Mouse (Mus musculus): Measurements from ENCODE around the gene Atp6v1g3.

Gene Atp6v1g3

DNA sequence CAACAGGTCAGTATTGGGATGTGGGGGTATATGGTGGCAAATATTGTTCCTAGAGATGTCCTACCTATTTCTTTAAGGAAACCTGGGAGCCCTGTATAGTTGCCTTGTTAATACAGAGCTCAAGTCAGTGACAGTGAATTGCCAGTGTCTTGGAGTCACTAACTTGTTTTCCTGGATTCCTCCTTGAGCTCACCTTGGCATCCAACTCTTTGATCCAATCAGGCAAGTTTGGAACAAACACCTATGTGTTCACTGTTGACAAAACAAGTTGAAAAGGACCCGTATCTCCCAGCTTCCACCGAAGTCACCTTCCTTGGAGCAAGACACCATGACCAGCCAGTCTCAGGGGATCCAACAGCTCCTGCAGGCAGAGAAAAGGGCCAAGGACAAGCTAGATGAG lies at the start of gene Atp6v1g3:
Atp6v1g3 (plus strand) TSS at position 301 of the 400 bp plus-strand sequence.
- DNase-seq (ENCODE audit: low spot score) = no peak

DNA sequence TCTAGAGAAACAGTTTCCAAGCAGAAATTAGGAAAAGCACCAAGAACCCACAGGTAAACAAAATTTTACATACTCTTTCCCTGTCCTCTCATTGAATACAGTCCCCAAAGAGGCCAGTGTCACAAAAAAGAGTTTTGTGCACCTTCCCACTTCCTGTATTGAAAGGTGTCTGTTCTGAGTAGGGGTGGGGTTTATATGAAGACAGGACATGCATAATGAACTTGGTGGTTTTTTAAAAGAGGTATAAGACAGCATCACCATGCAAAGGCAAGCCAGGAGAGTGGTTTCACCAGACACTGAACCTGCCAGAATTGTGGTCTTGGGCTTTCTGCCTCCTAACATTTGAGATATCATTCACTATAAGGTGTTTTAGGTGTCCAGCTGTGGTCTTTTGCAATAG lies 40.5 kb upstream of the Atp6v1g3 start:
- DNase-seq (ENCODE audit: low spot score) = no peak

DNA sequence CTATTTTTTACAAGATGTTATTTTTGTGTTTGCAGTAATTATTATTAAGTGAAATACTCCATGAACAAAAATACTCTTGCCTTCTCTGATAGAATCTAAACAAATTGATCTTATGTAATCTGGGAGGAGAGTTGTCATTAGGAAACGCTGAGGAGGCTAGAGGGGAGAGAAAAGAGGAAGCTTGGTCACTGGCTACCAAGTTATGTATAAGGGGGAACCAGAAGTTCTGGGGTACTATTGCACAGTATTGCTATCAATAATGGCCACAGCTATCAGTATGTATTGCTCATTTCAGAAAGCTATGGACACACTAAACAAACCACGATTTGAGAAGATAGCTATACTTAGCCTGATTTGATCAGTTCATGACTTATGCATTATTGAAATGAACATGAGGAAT lies 36.3 kb upstream of the Atp6v1g3 start:
- no peak for DNase-seq (ENCODE audit: low spot score)

DNA sequence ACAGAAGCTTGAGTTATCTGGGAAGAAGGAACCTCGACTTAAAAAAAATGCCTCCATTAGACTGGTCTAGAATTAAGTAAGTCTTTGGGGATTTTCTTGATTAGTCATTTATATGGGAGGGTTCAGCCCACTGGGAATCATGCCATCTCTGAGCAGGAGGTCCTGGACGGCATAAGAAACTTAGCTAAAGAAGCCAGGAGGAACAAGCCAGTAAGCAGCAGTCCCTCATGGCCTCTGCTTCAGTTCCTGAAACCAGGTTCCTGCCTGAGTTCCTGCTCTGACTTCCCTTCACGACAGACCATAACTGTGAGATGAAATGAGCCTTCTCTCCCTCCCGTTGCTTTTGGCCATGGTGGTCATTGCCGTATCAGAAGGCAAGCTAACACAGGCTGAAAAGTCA lies 29.6 kb upstream of the Atp6v1g3 start:
- DNase-seq (ENCODE audit: low spot score) = no peak

DNA sequence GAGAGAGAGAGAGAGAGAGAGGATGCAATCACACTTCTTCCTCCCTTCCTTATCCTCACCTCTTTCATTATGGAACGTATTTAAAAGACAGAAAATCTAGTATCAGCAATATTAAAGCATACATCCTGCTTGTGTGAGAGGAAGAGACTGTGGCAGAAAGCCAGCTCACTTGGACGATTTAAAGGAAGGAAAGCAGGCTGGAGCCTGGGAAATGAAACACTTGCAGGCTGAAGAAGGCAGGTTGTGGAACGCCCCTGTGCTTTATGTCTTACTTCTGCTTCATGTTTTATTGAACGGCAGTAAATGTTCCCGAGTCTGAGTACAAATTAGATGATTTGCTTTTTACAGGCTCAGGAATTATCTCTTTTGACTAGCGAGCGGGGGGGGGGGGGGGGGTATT lies 29.1 kb upstream of the Atp6v1g3 start:
- no peak for DNase-seq (ENCODE audit: low spot score)

DNA sequence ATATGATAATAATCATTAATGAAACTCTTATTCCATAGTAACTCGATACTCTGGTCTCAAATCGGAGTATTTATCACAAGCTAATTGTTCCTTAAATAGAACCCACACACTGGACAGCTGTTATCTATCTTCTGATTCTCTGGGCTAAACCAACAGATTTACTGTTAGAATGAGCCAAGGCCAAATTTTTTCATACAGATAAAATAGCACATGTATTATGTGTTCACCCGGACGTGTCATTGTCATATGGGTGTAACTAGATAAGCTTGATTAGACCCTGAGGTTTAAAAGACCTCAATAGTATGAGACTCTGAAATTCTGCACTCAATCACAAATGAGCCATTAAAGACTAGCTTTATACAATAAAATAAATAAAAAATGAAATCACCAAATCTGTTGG lies 28.4 kb upstream of the Atp6v1g3 start:
- DNase-seq (ENCODE audit: low spot score) = no peak

DNA sequence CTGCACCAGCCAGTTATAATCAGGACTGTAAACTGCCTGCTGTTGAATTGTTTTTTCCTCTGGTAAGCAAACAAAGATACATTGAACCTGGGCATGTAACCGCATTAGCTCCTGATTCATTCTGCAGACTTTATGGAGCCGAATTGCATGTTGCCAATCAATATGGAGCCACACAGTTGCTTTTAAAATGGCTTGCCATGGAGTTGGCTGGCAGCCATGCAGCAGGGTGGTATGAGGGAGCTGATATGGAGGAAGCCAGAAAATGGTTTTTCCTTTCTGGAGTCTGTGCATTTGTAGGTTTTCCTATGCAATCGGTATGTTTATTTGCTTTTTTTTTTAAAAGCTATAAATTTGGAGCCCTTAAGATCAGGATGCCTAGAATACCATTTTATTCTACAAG lies 28.0 kb upstream of the Atp6v1g3 start:
- DNase-seq (ENCODE audit: low spot score) = no peak

DNA sequence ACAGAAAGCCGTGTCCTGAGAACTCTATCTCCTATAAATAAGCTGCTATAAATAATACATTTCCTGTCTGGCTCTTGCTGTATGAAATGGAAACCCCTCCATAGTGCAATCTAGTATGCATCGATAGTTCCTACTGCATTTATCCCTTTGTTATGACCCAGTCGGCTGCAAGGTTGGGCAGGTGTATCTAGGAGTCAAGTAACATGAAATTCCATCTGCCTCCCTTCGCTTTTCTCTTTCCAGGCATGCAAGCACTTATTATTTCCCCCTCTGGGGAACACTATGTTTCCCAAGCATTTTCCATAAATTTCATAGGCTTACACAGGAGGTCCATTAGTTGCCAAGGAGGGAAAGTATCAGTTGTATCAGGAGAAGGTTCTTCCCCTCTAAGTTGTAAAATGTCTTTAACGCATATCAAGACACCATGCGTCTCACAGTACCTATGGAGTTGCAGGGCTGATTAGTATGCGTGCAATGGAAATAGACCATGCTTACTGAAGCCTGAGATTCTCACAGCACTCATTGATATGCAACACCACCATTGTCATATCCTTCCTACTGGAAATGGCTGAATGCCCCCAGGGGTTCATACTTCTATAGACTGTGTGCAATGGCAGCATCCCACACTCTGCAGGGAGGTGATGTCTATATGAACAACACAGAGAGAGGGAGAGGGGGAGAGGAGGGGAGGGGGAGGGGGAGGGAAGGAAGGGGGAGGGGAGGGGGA lies 26.9 kb upstream of the Atp6v1g3 start:
- no peak for DNase-seq (ENCODE audit: low spot score)

DNA sequence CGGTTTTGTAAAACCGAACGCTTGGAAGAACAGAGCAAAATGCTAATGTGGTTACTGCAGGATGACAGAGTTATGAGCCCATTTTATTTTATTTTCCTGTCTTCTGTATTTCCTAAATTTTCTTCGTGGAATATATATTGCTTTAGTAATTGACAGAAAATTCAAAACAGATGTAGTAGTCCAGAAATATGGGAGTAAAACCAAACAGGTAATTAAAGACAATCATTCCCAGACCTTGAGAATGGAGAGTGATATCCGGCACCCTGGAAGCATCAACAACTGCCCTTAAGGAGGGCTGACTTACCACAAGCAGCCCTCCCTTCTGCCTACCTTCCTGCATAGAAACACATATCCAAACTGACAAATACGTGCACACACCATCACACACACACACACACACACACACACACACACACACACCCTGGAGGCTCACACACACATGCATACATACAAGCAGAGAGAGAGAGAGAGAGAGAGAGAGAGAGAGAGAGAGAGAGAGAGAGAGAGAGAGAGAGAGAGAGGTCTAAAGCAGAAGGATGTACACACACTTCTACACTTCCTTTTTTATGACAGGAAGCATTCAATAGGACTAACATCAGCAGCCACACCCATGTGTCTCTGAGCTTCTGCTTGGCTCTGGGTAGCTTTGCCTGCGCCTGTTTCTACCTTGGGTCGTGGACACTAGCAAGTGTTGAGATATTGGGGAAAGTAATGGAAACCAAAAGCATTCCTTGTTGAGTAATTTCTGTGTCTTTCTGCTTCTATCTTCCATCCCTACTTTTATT lies 25.6 kb upstream of the Atp6v1g3 start:
- DNase-seq (ENCODE audit: low spot score) = no peak

DNA sequence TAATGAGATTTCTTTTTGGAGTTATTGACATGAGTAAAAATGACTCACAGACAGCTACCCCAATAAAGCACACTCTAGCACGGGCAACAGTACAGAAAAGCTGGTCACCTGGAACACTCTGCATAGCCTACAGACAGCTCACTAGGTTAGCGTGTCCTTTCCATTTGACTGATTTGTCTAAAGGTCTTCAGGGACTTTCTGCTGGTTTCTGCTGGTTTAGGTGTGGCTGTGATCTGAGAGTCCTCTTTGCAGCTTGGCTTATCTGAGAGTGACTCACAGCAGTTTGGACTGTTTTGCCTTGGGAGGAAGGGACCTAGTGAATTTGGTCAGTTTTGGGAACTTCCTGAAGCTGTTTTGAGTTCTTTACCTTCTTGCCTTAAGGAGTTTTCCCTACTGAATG lies 24.8 kb upstream of the Atp6v1g3 start:
- DNase-seq (ENCODE audit: low spot score) = no peak

DNA sequence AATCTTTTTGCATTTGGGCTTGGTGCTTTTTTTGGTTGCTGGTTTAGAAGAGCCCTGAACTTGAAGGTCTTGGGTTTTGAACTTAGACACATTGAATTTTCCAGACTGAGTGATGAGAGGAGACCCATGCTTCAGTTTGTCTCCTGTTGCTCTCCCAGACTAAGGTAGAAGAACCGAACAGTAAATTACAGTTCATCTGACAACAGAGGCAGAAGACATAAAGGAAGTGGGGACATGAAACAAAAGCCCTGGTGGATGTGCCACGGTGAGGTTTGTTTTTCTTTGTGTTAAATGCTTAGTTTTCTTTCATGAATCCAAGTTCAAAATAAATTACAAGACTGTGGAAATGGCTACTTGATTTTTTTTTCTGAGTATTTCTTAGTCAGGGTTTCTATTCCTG lies 22.6 kb upstream of the Atp6v1g3 start:
- no peak for DNase-seq (ENCODE audit: low spot score)

DNA sequence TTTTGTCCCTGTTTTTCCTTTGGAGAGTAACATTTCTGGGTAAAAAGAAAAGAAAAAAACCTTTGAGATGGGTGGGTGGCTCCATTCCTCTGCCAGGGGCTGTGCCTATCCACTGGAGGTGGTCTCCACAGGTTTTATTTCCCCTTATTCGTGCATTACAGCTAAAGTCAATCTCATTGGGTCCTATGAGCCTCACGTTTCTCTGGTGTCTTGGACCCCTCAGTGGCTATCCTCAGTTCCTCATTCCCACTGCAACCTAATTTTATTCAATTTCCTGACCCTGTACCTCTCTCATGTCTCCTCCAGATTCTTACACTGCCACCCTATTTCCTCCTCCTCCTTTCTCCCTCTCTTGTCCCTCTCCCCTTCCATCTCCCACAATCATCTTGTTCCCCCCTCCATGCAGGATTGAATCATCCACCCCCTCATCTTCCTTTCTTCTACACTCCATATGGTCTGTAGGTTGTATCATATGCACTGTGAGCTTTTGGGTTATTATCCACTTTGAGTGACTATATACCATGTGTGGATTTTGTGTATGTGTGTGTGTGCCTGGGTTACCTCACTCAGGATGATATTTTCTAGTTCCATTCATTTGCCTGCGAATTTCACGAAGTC lies 17.3 kb upstream of the Atp6v1g3 start:
- no peak for DNase-seq (ENCODE audit: low spot score)

DNA sequence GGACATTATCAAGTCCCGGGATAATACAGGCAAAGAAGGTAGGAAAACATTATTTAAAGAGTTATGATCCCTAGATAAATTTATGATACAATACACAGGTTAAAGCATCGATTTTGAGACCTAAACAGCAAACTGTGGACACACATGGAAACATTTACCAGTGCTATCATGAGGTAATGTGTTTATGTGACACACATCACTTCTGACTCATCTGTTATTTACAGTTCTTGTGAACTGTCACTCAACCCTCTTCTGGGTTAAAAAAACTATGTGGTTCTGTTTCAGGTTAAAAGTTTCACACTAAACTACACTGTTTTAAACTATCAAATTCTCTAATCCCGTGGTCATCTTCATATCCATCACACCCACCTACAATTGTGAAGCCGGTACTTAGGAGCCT lies 14.8 kb upstream of the Atp6v1g3 start:
- DNase-seq (ENCODE audit: low spot score) = no peak

DNA sequence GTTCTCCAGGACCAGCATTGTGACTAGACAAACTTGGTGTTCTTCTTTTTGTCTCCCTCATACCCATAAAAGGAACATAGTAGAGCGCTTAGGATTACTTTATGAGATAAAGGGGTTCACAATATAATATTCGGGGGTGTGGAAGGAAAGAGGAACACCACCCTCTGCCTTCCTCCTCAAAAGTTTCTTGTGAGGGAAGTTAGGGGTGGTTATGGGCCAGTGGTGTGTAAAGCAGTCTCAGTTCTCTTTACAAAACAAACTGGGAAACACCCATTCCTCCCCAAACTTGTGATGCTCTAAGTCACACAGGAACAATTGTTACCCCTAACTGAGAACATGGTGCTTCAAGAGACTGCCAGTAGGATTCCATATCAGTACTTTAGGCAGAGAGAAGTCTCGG lies 12.0 kb upstream of the Atp6v1g3 start:
- DNase-seq (ENCODE audit: low spot score) = no peak

DNA sequence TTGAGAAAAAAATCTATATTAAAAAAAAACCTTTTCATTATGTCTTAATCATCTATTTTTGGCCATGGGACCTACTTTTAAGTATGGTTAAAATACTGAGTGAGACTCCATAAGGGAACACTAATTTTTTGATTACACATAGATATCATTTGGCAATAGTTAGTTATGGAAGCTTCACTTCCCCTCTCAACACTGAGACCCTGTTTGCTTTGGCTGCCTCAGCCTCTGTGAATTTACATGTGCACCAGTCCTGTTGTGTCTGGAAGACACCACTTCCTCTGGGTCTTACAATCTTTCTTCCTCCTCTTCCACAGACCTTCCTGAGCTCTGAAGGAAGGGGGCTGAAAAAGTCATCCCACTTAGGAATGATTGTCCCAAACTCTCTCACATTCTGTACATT lies 11.1 kb upstream of the Atp6v1g3 start:
- no peak for DNase-seq (ENCODE audit: low spot score)

DNA sequence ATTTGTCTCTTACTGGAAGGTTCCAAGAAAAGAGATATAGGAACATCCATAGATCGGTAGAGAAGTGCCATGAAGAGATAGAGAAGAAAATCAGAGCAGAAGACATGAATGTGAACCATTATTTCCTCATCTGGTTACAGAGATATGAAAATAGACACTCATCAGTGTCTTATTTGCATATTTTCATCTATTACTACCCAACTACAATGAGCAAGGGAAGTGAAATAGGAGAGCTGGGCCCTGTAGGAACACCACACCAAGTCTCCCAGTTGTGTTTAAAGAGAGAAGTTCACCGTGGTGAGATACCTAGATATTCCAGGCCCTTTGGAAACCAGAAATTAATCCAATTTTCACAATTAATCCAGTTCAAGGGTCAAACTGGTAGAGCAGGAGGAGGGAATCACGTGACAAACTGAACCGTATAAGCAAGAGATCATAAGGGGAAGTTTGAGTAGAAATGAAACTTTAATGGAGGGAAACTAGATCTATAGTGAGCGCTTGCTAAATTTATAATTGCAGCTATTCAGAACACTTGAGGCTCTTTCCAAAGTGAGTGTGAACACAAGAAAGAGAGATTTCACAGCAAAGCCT lies 6.0 kb upstream of the Atp6v1g3 start:
- no peak for DNase-seq (ENCODE audit: low spot score)

DNA sequence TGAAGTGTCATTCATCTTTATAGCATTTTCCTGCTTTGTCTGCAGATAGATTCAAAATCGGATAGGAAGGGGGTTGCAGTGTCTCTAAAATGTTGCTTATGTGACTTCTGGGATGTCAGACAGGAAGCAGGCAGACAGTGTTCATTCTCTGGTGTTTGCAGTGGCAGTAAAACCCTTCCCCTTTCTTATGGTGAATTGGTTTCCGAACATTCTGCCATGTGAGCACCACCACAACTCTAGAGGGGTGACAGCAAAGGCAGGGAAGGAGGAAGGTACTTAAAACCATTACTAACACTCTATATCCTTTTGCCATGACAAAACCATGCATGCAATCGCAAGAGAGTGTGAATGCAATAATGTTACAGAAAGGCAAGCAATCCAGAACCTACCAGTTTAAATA lies 1.4 kb downstream of the Atp6v1g3 start:
- DNase-seq (ENCODE audit: low spot score) = no peak

DNA sequence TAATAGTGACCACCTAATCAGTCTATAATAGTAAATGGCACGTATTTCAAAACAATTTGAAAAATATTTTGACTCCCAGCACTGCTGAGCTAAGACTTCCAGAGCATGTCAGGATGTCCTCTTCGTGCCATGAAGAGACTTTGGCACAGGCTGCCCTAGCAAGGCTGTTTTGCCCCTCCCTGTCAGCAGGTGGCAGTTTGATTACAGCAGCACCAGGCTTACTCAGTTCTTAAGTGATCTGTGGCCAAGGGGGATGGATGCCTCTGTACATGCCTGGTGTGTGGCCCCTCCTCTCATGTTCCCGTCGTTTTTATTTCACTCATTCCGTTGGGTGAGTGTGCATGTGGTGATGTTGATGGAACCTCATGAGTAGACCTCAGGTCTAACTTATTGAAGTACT lies 2.3 kb downstream of the Atp6v1g3 start:
- DNase-seq (ENCODE audit: low spot score) = no peak

DNA sequence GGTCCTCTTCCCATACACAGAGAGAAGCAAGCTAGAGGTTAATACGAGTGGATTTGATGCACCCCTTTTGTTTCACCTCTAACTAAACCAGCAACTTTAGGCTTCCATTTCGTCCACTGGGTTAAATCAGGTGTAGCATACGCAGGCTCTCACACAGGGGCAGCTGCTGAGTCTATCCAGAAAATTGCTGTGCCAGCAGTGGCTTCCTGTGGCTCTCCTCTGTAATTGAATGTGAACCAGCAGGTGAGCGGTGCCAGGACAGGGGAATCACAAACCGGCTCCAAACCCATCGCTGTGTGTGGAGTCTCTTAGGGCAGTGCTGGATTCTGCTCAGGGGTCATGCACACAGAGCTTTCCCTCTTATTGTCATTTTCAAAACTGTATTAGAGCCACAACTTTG lies 7.6 kb downstream of the Atp6v1g3 start:
- DNase-seq (ENCODE audit: low spot score) = no peak

DNA sequence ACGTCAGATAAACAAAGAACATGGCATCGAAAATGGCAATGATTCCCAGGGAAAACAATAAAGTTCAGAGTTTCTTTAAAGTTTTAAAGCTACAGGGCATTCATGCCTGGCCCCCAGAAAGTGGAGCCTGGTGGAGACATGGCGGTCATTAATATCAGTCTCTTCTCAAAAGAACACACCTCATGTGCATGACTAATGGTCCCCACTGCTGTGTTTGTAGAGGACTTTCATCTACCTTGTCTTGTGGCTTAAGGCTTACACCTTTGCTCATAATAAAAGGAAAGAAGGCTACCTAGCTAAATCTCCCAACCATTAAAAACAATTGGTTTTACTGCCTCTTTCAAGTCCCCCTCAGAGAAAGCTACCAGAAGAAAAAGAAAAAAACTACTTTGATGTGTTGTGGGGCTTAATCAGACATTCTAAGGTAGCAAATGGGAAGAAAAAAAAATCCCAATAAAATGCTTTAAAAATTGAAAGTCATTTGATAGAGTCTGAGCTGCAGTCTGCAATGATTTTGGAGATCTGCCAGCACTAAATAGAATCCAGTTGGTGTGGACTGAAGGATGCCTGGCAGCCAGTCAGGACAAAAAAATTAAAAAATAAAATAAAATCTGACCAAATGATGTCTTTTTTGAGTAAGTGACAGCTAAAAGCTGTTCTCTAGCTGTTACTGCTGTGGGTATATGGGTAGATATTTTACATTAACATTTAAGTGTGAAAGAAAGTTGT lies 9.0 kb downstream of the Atp6v1g3 start:
- no peak for DNase-seq (ENCODE audit: low spot score)

DNA sequence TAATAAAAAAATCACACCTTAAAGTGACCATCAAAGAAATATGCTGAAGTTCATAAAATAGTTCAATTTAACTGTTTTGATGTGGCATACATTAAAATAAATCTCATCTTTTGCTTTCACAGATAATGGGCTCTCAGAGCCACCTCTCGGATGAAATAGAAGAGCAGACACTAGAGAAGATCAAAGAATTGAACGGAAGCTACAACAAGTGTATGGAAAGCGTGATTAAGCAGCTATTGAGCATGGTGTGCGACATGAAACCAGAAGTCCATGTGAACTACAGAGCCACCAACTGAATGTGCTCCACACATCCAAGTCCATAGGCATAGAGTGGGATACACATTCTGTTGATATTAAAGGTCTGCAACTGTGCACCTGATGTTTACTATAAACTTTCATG lies 14.1 kb downstream of the Atp6v1g3 start:
- DNase-seq (ENCODE audit: low spot score) = no peak

DNA sequence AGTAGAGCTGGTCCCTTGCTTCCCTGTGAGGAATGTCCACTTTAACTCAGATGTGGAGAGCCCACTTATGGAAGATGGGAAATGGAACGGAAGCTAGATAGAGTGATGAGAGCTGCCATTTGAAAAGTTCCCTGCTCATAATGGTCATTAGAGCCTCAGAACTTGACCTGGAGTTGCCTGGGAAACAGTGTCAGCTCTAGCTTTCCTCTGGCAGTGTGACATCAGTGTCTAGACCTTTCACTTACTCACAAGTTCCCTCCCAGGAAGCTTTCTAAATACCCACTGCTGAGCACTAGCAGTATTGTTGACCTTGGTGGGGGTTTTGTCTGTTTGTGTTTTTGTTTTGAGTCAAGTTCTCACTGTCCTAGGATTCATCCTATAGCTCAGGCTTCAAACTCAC lies 15.2 kb downstream of the Atp6v1g3 start:
- no peak for DNase-seq (ENCODE audit: low spot score)

Data from testis, postnatal 10 days (tissue).